Mouse (Mus musculus) T-cell, adult 2 months (primary cell): ENCODE measurements at regions not wholly inside any gene's neighbourhood (a gene's known extent, or its start where the extent isn't known, plus 50 kb on each side); places are given as distances from the start of the nearest gene placed in this dataset.
A peak's percentile ranks its signal among the peaks of the same experiment; 100 is the strongest.
"Not testable (repeated sequence)": the region's sequence is repeated elsewhere in the genome, so short reads cannot be mapped to it uniquely, and the experiment has no call there.

ENCODE experiments used
- DNase-seq: peaks from one replicate; pipeline ENCODE4 v3.0.0; 2022; ENCODE audit warnings: low spot score

GRCm38 (mm10) chr16:50779030-50779784 lies 188.3 kb upstream of the Ccdc54 start:
- no peak for DNase-seq

- DNase-seq, result not testable (repeated sequence)
Measured at GRCm38 (mm10) chr16:50774699-50775098, 183.7 kb upstream of the Ccdc54 start.

GRCm38 (mm10) chr16:50766055-50766770 lies 175.3 kb upstream of the Ccdc54 start:
- DNase-seq, result no peak

GRCm38 (mm10) chr16:50762096-50762495 lies 171.1 kb upstream of the Ccdc54 start:
- no peak for DNase-seq

GRCm38 (mm10) chr16:50759979-50760378 lies 169.0 kb upstream of the Ccdc54 start:
- no peak for DNase-seq

- DNase-seq, result peak; percentile 10
Measured at GRCm38 (mm10) chr16:50756696-50757095, 165.7 kb upstream of the Ccdc54 start.

GRCm38 (mm10) chr16:50753612-50754389 lies 162.8 kb upstream of the Ccdc54 start:
- no peak for DNase-seq

GRCm38 (mm10) chr16:50753046-50753445 lies 162.1 kb upstream of the Ccdc54 start:
- no peak for DNase-seq

GRCm38 (mm10) chr16:50752277-50752600 lies 161.3 kb upstream of the Ccdc54 start:
- DNase-seq, result no peak

GRCm38 (mm10) chr16:50751495-50752276 lies 160.7 kb upstream of the Ccdc54 start:
- no peak for DNase-seq

GRCm38 (mm10) chr16:50747698-50748097 lies 156.7 kb upstream of the Ccdc54 start:
- no peak for DNase-seq

- DNase-seq, result no peak
Measured at GRCm38 (mm10) chr16:50745723-50746122, 154.8 kb upstream of the Ccdc54 start.

- peak; percentile 10 for DNase-seq
Measured at GRCm38 (mm10) chr16:50737396-50737843, 146.5 kb upstream of the Ccdc54 start.

- DNase-seq, result peak; percentile 89
Measured at GRCm38 (mm10) chr16:50736151-50737047, 145.4 kb upstream of the Ccdc54 start.

GRCm38 (mm10) chr16:50733359-50733758 lies 142.4 kb upstream of the Ccdc54 start:
- DNase-seq, result no peak

GRCm38 (mm10) chr16:50732082-50733006 lies 141.4 kb upstream of the Ccdc54 start:
- DNase-seq, result peak; percentile 94

- peak; percentile 6 for DNase-seq
Measured at GRCm38 (mm10) chr16:50729341-50729740, 138.4 kb upstream of the Ccdc54 start.

- no peak for DNase-seq
Measured at GRCm38 (mm10) chr16:50723144-50723543, 132.2 kb upstream of the Ccdc54 start.

GRCm38 (mm10) chr16:50717306-50718017 lies 126.5 kb upstream of the Ccdc54 start:
- no peak for DNase-seq
